Mouse (Mus musculus): ENCODE data around the gene D630023F18Rik.

The D630023F18Rik gene

GRCm38 (mm10) chr1:65109756-65110435 is 13.1 kb downstream of the D630023F18Rik start:
- DNase-seq = no peak

DNA sequence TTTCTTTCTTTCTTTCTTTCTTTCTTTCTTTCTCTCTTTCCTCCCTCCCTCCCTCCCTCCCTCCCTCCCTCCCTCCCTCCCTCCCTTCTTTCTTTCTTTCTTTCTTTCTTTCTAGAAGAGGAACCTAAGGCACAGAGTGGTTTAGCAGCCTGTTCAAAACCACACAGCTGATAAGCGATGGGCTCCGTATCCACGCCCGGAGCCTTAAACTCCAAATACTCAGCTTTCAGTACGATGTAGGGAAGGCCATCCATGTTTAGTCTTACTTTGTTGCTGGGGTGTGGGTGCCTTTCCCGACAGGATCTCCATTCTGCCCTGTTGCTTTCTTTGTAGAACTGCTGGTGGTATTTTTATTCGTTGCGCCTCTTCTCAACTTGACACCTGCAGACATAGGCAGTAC is 13.8 kb downstream of the D630023F18Rik start:
- no peak for DNase-seq

DNA sequence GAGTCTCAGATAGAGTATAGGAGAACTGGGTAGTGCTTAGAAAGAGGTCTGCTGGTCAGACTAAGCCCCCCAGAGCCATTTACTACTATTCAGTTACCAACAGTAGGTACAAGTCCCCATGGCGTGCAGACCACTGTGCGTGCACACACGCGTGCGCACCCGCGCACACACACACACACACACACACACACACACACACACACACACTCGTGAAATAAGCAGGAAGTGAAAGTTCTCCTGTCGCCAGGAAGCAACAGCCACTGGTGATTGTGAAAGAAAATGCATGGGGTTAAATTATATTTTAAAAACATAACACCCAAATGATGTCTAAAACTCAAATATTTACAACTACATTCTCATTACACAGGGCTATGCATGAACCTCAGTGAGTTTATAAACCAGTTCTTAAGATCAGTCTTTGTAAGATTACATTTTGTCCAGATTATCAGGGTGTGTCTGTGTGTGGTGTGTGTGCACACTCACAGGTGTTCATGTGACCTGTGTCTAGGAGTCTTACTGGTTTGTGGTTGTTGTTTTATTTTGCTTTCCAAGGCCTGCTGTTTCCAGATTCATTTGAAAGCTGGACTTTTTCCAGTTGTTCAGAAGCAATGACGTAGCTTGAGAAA is 15.2 kb downstream of the D630023F18Rik start:
- no peak for DNase-seq

GRCm38 (mm10) chr1:65103273-65103672 is 19.7 kb downstream of the D630023F18Rik start, which contains the start of gene Cryga:
Gene Cryga (minus strand): TSS chr1:65103373.
- DNase-seq = no peak

GRCm38 (mm10) chr1:65096953-65097352 is 26.1 kb downstream of the D630023F18Rik start:
- no peak for DNase-seq

DNA sequence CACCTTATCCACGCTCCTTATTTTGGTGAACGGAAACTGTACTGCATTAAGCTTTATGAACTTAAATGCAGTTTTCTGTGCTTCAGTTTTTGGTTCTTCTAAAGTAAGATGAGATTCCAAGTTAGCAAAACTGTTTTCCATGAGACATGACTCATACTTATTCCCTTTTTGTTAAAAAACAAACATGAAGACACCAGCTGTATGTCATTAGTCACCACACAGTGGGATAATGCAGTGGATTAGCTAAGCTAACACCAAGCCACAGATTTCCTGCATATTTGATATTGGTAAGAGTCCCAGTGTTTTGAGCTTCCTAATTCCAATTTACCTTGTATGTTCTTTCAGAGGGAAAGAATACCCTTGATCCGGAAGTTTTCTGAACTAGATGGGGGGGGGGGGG is 31.4 kb downstream of the D630023F18Rik start:
- no peak for DNase-seq

- no peak for DNase-seq
These were observed 32.6 kb downstream of the D630023F18Rik start for GRCm38 (mm10) chr1:65090370-65090769.

DNA sequence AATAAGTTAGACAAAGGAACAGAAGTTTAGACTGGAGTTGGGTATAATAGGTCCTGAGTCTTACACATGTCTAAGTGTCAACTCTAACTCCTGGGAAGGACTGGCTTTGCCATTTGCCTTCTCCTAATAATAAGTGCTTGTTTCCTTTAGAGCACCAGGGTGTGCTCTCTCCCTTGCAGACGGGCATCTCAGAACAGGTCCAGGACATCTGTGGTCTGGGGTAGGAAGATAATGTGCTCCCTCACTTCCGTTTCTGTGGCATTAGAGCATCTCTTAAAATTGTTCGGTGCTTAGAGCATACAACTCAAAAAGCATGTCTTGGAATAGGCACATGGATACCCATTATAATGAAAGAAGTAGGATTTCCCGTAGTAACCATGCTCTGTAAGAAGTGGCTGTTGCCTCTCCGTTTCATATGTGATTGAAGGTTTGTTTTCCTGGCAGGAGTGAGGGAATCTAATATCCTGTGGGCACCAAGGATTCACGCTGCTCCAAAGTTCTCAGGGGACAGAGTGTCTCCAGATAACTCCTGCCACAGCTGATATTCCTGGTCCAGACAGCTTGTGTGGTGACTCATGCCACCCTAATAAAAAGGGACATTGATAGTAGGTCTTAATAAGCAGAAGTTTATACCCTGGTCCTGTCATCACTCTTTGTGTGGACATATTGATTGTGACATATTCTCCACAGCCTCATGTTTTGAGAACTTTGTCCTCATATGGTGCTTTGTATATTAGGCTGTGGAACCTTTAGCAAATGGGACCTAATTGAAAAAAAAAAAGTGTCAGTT is 34.3 kb downstream of the D630023F18Rik start:
- DNase-seq = no peak

- DNase-seq = no peak
These were observed 40.8 kb downstream of the D630023F18Rik start, which contains the start of gene Crygb for GRCm38 (mm10) chr1:65082188-65082587. Gene Crygb (minus strand): TSS chr1:65082288.

DNA sequence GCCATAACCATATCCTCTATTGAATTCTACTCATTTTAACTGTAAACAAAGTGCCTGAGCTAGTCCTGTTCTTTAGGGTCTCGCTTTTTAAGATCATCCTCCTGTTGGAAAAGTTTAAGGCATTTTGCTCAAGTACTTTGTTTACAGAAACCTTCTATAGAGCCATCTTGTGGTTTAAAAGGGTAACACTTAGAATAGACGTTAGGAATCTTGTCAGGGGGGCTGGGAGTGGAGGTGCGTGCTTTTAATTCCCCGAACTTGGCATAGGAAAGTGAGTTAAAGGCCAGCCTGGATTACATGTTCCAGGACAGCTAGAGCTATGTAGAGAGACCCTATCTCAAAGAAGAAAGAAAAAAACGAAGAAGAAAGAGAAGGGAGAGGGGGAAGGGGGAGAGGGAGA is 47.4 kb downstream of the D630023F18Rik start:
- DNase-seq = no peak

DNA sequence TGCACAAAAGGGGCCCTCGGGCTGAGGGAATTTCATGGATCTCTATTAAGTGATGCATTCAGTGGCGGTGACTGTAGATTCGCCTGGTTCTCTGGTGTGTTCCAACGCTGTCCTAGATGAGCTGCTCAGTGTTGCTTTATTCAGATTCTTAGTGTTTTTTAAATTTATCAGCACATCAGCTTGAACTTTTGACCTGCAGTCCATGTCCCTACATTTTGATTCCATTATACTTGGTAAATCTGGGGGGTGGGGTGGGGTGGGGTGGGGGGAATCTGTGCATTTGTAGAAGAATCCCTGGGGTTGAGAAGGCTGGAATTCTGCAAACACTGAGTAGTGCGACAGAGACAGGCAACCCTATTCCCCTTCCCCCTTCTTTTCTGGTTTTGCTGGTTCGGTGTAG is 49.4 kb downstream of the D630023F18Rik start, which contains the start of gene Crygc:
Gene Crygc, minus strand, starts transcription at position 101 of the 400 bp plus-strand sequence.
- no peak for DNase-seq

DNA sequence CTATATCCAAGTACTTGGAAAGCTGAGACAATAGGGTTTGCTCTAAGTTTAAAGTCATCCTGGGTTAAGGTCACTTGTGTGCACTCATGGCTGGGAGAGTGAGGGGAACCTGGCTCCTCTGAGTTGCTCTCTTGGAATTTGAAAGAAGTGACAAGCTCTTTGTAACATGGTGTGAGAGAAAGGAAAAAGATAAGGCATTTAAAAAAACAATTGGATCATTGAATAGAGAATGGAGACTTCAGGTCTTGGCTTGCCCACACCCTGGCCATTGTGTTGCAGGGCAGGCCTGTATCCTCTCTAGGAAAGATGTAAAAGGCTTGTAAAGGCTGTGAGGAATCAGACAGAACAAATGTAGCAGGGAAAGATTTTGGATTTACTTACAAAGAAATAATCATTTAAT is 55.2 kb downstream of the D630023F18Rik start:
- no peak for DNase-seq

DNA sequence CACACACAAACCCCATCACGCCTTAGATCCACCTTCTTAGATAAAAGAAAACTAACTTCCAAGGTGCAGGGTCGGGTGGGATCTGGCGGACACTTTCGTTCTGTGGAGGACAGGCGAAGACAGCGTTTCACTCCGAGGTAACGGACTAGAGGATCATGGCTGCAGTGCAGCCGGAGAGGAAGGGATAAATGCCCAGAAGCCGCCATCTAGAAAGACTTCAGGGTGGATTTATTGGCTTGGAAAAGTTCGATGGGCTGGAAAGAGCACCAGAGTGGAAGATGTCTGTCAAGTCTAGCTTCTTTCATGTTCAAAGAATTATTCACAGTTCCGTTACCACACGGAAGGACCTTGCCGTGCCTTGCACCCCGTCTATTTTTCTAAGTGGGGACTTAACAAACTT is 58.8 kb downstream of the D630023F18Rik start:
- DNase-seq = no peak

GRCm38 (mm10) chr1:65063352-65063751 is 59.7 kb downstream of the D630023F18Rik start, which contains the start of gene Crygd:
Gene Crygd (minus strand): TSS chr1:65063452.
- DNase-seq = no peak

Measured in cerebellum, postnatal 36 days (tissue).